Mouse (Mus musculus) midbrain, embryonic 15.5 days (tissue): ENCODE data around the gene Clpx. TPM values are rescaled to one million over a fixed set of nuclear protein-coding genes. Genes with fewer than 3 reads are reported as not detected.
"Not testable (repeated sequence)": the region's sequence is repeated elsewhere in the genome, so short reads cannot be mapped to it uniquely, and the experiment has no call there.

Experiments used
- ATAC-seq: fragments of 200-750 bp; cut with Nextera tagmentation; replicated peaks from 2 replicates; pipeline ENCODE4 v1.8.0; 2017; ENCODE audit warnings: moderate TSS enrichment
- H3K27ac ChIP-seq: fragments of 300-500 bp; sonication (generic); 2 replicates; pipeline ENCODE4 v1.5.1; 2015; ENCODE audit warnings: mild to moderate bottlenecking, inconsistent platforms
- H3K27me3 ChIP-seq: fragments of 300-500 bp; sonication (generic); replicated peaks from 2 replicates; pipeline ENCODE4 v1.6.1; 2015; ENCODE audit warnings: inconsistent platforms
- H3K36me3 ChIP-seq: fragments of 300-500 bp; sonication (generic); replicated peaks from 2 replicates; pipeline ENCODE4 v1.6.1; 2015; ENCODE audit warnings: inconsistent platforms
- H3K4me1 ChIP-seq: fragments of 300-500 bp; sonication (generic); 2 replicates; pipeline ENCODE4 v1.6.1; 2015; ENCODE audit warnings: inconsistent platforms
- H3K4me2 ChIP-seq: fragments of 300-500 bp; sonication (generic); 2 replicates; pipeline ENCODE4 v1.6.1; 2015; ENCODE audit warnings: inconsistent platforms, mild to moderate bottlenecking, moderate library complexity
- H3K4me3 ChIP-seq: fragments of 300-500 bp; sonication (generic); 2 replicates; pipeline ENCODE4 v1.5.1; 2015; ENCODE audit warnings: mild to moderate bottlenecking, inconsistent platforms
- H3K9ac ChIP-seq: fragments of 300-500 bp; sonication (generic); 2 replicates; pipeline ENCODE4 v1.6.1; 2015; ENCODE audit warnings: mild to moderate bottlenecking, inconsistent platforms
- H3K9me3 ChIP-seq: fragments of 300-500 bp; sonication (generic); 2 replicates; pipeline ENCODE4 v1.6.1; 2016; ENCODE audit warnings: inconsistent platforms
- WGBS: fragments of 180-500 bp; shearing (Covaris S2); methylation state at CpG from one replicate; pipeline ENCODE4 v1.1.7; 2015; ENCODE audit warnings: mixed read lengths; 5-methylcytosine and 5-hydroxymethylcytosine counted together
- polyA plus RNA-seq: library from polyadenylated mRNA; unstranded; fragments of >200 nt; fragmentation: Nextera tagmentation; extraction: Ambion mirVana; gene quantifications from 2 replicates; pipeline ENCODE4 v1.2.1, GENCODE M21; 2015

Gene Clpx
- polyA plus RNA-seq, 1 experiment from 2014 or later: 42.8 TPM

GRCm38 (mm10) chr9:65273048-65273809, 20.8 kb upstream of the Clpx start:
- no peak for ATAC-seq
- no peak overlapping the region for H3K4me3 ChIP-seq
- 89% methylated on average over 13 of the region's 13 CpGs for WGBS

DNA sequence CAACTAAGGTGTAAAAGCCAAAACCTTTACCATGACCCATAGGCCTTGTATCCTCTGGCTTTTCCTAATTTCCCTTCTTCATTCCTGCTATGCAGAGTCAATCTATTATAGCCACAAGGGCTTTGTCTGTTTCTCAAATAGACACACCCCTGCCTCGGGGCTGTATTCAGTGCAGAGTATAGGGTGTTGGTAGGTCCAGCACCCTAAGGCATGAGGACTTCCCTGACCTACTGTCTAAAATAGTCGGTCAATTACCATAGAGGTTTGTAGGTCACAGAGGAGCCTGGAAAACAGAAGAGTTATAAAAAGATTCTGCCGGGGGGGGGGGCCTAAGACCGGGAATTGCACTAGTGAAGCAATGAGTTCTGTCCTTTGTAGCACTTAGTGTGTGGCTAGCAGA, 20.2 kb upstream of the Clpx start:
- no peak overlapping the region for H3K4me3 ChIP-seq
- H3K9ac ChIP-seq: no peak overlapping the region
- no peak overlapping the region for H3K4me2 ChIP-seq
- no peaks in the 10 kb centered on the region for H3K27me3 ChIP-seq
- no peaks in the 10 kb centered on the region for H3K9me3 ChIP-seq
- no peaks in the 10 kb centered on the region for H3K4me1 ChIP-seq
- no peaks in the 10 kb centered on the region for H3K36me3 ChIP-seq
- H3K27ac ChIP-seq: no peak overlapping the region
- WGBS: 80% methylated on average over 4 of the region's 4 CpGs
- ATAC-seq: no peak

More at GRCm38 (mm10) chr9:65273048-65273809, 20.8 kb upstream of the Clpx start:
- no peaks in the 10 kb centered on the region for H3K9me3 ChIP-seq
- no peak overlapping the region for H3K9ac ChIP-seq
- H3K27me3 ChIP-seq: no peaks in the 10 kb centered on the region
- H3K27ac ChIP-seq: no peak overlapping the region
- H3K4me1 ChIP-seq: peaks cover 3% of the 10 kb centered on the region
- no peak overlapping the region for H3K4me2 ChIP-seq
- H3K36me3 ChIP-seq: no peaks in the 10 kb centered on the region

- WGBS: 76% methylated on average over 3 of the region's 3 CpGs
- not testable (repeated sequence) for H3K27ac ChIP-seq, H3K4me1 ChIP-seq, H3K36me3 ChIP-seq, H3K4me3 ChIP-seq, H3K9ac ChIP-seq, ATAC-seq, H3K27me3 ChIP-seq, H3K9me3 ChIP-seq, H3K4me2 ChIP-seq
Observed at GRCm38 (mm10) chr9:65274851-65275250, 19.2 kb upstream of the Clpx start.

DNA sequence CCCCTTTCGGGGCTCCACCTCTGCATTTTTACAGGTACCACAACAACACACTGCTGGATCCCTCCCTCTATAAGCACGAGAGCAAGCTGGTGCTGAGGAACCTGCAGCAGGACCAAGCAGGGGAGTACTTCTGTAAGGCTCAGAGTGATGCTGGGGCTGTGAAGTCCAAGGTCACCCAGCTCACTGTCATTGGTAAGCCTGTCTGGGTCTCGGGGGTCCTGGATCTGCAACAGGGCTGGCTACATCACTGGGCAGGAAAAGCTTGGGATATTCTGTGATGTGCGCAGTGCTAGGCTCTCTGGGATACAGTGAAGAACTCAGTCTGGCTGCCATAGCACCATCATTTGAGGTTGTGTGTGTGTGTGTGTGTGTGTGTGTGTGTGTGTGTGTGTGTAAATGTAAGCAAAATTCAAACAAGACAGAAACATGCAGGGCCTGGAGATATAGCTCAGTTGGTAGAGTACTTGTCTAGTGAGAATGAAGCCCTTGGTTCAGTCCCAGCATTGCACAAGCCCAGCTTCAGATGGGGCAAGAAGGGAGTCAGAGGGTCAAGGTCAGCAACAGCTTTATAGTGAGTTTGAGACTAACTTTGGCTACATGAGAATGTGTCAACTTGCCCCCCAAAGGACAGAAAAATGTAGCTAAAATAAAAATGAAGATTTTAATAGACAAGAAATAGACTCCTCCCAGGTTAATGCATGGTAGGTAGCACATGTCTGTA, 18.1 kb upstream of the Clpx start:
- no peaks in the 10 kb centered on the region for H3K27me3 ChIP-seq
- no peak for ATAC-seq

DNA sequence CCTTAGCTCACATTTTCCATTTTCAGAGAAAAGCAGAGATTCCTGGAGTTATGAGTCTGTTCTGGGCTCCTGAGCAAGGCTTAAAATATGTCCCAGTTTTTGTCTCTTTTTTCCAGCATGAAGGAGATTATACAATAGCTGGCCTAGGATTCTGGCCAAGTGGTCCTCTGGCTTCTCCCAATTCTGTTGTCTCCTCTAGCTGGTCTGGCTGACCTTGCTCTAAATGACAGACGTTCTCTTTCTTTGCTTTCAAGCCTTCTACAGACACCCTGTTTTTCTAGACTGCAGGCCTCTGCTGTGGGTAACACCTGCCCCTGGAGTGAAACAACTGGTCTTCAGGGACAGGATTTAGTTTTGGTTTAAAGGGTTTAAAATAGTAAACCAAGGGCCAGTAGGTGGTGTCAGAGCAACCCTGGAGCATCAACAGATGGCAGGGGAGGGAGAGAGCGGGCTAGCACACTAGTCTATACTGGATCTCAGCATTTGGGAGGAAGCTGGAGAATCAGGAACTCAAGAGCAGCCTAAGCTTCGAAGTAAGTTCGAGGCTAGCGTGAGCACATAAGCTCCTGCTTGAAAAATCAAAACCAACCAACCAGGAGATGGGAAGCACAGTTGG, 12.4 kb upstream of the Clpx start:
- Histone ChIP-seq H3K4me2 (no peak overlapping the region), H3K9me3 (no peaks in the 10 kb centered on the region), H3K36me3 (no peaks in the 10 kb centered on the region), H3K9ac (no peak overlapping the region), H3K27me3 (no peaks in the 10 kb centered on the region), H3K4me1 (no peaks in the 10 kb centered on the region), H3K27ac (no peak overlapping the region), H3K4me3 (no peak overlapping the region)
- WGBS: 75% methylated on average over 5 of the region's 5 CpGs
- no peak for ATAC-seq

More for the DNA sequence above, 18.1 kb upstream of the Clpx start:
- no peaks in the 10 kb centered on the region for H3K36me3 ChIP-seq
- WGBS: 83% methylated on average over 4 of the region's 4 CpGs
- no peak overlapping the region for H3K4me3 ChIP-seq
- no peaks in the 10 kb centered on the region for H3K4me1 ChIP-seq
- H3K27ac ChIP-seq: no peak overlapping the region
- no peaks in the 10 kb centered on the region for H3K9me3 ChIP-seq
- H3K4me2 ChIP-seq: no peak overlapping the region
- H3K9ac ChIP-seq: no peak overlapping the region

DNA sequence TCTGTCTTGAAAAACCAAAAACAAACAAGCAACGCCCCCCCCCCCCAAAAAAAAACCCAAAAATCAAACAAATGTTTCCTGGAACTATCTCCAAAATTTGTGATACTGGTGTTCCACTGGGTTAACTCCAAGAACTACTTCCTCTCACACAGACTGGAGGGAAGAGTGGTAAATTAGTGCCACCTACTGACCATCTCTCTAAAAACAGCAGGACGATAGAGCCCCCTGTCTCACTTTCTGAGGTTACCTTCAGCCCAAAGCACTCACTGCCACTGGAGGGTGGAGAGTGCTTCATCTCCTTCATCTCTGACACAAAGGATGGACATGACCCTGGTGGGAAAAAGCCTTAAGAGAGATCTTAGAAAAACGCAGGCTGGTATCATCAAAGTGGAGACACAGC, 10.8 kb upstream of the Clpx start:
- Histone ChIP-seq H3K4me3 (no peak overlapping the region), H3K4me1 (no peaks in the 10 kb centered on the region), H3K9me3 (no peaks in the 10 kb centered on the region), H3K36me3 (no peaks in the 10 kb centered on the region), H3K27ac (no peak overlapping the region), H3K4me2 (no peak overlapping the region), H3K27me3 (no peaks in the 10 kb centered on the region), H3K9ac (no peak overlapping the region)
- 0% methylated on average over 3 of the region's 3 CpGs for WGBS
- ATAC-seq: no peak

GRCm38 (mm10) chr9:65288252-65288651, 5.8 kb upstream of the Clpx start:
- H3K4me2 ChIP-seq, H3K4me1 ChIP-seq, H3K27me3 ChIP-seq, ATAC-seq, H3K9ac ChIP-seq, H3K4me3 ChIP-seq, H3K9me3 ChIP-seq, H3K36me3 ChIP-seq, H3K27ac ChIP-seq: not testable (repeated sequence)
- WGBS: 87% methylated on average over 5 of the region's 5 CpGs

DNA sequence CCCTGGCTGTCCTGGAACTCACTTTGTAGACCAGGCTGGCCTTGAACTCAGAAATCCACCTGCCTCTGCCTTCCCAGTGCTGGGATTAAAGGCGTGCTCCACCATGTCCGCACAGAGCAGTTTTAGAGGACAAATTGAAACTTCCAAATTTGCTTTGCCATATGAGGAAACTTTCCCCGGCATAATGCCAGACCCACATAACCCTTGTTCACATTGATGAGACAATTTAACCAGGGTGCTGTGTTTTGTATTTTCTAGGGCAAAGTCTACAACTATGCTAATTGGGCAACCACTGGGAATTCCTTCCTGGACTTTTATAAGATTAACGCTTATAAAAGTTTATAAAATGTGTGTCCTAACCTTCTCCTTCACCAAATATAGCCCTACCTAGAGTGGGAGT, 4.1 kb upstream of the Clpx start:
- H3K4me3 ChIP-seq: no peak overlapping the region
- peaks cover 10% of the 10 kb centered on the region for H3K4me1 ChIP-seq
- no peak overlapping the region for H3K27ac ChIP-seq
- H3K9ac ChIP-seq: no peak overlapping the region
- H3K36me3 ChIP-seq: no peaks in the 10 kb centered on the region
- 89% methylated on average over 4 of the region's 4 CpGs for WGBS
- no peaks in the 10 kb centered on the region for H3K27me3 ChIP-seq
- H3K4me2 ChIP-seq: no peak overlapping the region
- no peak for ATAC-seq
- no peaks in the 10 kb centered on the region for H3K9me3 ChIP-seq

DNA sequence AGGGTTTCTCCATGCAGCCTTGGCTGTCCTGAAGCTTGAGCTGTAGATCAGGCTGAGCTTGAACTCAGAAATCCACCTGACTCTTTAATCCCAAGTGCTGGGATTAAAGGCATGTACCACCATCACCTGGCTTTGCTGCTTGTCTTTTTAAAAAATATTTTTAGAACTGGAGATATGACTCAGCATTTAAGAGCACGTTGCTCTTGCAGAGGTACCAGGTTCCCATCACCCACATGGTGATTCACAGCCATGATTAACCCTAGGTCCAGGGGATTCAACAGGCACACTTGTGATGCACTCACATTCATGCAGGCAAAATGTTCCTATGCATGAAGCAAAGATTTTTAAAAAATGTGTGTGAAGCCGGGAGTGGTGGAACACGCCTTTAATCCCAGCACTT, 1.6 kb upstream of the Clpx start:
- ATAC-seq: no peak
- H3K9ac ChIP-seq: no peak overlapping the region
- H3K4me2 ChIP-seq: no peak overlapping the region
- H3K9me3 ChIP-seq: no peaks in the 10 kb centered on the region
- no peak overlapping the region for H3K4me3 ChIP-seq
- peaks cover 26% of the 10 kb centered on the region for H3K4me1 ChIP-seq
- WGBS: 96% methylated on average over 3 of the region's 3 CpGs
- no peaks in the 10 kb centered on the region for H3K27me3 ChIP-seq
- H3K27ac ChIP-seq: no peak overlapping the region
- H3K36me3 ChIP-seq: no peaks in the 10 kb centered on the region; the same call in 1 of the 2 replicates

DNA sequence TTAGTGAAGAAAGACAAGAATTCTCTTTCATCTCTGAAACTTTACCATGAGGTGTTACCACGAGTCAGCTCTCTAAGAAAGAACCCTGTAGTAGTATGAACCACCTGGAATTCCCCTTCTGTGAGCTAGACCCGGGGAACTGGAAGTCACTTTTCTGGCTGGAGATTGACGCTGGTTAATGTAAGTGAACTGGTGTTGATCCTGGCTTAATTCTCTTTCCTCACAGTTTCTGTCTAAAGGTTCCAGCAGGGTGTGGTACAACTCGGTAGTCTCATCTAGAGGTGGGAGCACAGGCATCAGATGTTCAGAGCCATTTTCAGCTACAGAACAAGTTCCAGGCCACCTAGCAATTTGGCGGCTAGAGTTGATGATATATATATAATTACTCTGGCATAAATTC, 941 bp upstream of the Clpx start:
- Histone ChIP-seq H3K27ac (peak overlapping the region; percentile 63; the same call in 1 of the 2 replicates), H3K4me2 (peak overlapping the region; percentile 63), H3K4me1 (peaks cover 26% of the 10 kb centered on the region), H3K9me3 (no peaks in the 10 kb centered on the region), H3K36me3 (no peaks in the 10 kb centered on the region; the same call in 1 of the 2 replicates), H3K4me3 (peak overlapping the region; percentile 85), H3K27me3 (no peaks in the 10 kb centered on the region), H3K9ac (peak overlapping the region; percentile 48; the same call in 1 of the 2 replicates)
- 39% methylated on average over 5 of the region's 5 CpGs for WGBS
- ATAC-seq: no peak

GRCm38 (mm10) chr9:65293580-65293972, 484 bp upstream of the Clpx start:
- WGBS: under 1% methylated on average over 9 of the region's 9 CpGs
- Histone ChIP-seq H3K36me3 (no peaks in the 10 kb centered on the region; the same call in 1 of the 2 replicates), H3K9me3 (no peaks in the 10 kb centered on the region), H3K4me1 (peaks cover 26% of the 10 kb centered on the region), H3K9ac (peak overlapping the region; percentile 48), H3K4me2 (peak overlapping the region; percentile 63), H3K27ac (peak overlapping the region; percentile 63), H3K4me3 (peak overlapping the region; percentile 85), H3K27me3 (no peaks in the 10 kb centered on the region)
- ATAC-seq: peak; percentile 40; the same call in 1 of the 2 replicates

DNA sequence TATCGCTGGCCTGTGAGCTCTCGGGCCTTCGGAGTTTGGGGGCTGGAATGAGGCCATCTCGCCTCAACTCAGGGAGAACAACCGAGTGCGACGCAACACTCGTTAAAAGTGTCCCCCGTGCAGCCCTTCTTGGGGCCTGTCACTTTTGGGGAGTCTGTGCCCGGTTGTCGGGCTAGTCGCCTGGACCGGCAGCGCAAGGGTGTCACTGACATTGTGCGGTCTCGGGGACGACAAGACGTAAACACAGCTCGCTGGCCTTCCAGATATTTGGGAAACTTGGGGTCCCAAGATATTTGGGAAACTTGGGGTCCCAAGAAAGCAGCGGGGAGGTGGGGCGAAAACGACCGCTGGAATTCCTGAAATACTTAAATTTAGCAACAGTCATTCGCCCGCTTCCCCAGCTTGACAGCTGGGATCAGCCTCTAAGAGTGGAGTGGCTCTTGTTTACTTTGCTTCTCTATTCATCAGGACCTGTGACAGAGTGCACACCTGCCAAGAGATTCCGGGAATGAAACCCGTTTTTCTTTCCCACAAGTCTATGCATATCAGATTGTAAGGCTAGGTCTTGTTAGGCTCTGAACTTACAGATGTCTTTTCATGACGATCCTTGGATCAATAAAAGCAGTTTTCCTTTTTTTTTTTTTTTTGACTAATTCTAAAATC, 787 bp downstream of the Clpx start:
- Histone ChIP-seq H3K27ac (peak overlapping the region; percentile 88), H3K4me1 (peaks cover 26% of the 10 kb centered on the region), H3K27me3 (no peaks in the 10 kb centered on the region), H3K9ac (peak overlapping the region; percentile 90), H3K36me3 (peaks cover 3% of the 10 kb centered on the region; the same call in 1 of the 2 replicates), H3K4me2 (peak overlapping the region; percentile 94), H3K4me3 (peak overlapping the region; percentile 85), H3K9me3 (no peaks in the 10 kb centered on the region)
- WGBS: 3% methylated on average over 28 of the region's 28 CpGs
- ATAC-seq: no peak; the same call in 1 of the 2 replicates
